Mouse (Mus musculus) ES-Bruce4 (cell line): ENCODE results near the gene Syt1.

Experiments used
- CTCF ChIP-seq: IDR thresholded peaks from one replicate; pipeline ENCODE4 v1.8.1; 2011; ENCODE audit warnings: low read depth, low read length
- EP300 ChIP-seq: IDR thresholded peaks from 2 replicates; pipeline ENCODE4 v1.6.1; 2011; ENCODE audit warnings: low read depth, low read length; ENCODE audit not compliant: insufficient read depth
- POLR2A ChIP-seq: IDR thresholded peaks from one replicate; pipeline ENCODE4 v1.8.1; 2011; ENCODE audit warnings: low read length; ENCODE audit not compliant: insufficient read depth

DNA sequence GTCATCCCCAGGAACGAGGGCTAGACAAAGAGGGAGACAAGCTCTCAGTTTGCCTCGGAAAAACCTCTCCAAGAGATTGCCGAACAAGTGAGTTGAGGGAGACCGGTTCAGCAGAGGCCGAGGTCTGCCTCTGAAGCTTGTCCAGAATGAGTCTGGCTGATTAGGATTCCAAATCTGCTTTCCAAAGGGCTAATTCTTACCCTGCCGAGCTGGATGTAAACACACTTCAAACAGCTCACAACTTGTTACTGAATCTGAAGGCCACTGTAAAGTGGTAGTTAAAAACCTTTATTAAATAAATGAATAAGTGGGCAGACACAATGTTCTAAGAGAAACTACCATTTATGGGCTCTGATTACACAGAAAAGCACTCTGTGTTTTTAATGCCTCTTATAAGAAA lies 491.6 kb downstream of the Syt1 start:
- TF ChIP-seq EP300 (no peak), CTCF (no peak), POLR2A (no peak)
